Mouse (Mus musculus): ENCODE results near the gene Gm20538. TPM values are rescaled to one million over a fixed set of nuclear protein-coding genes. Genes with fewer than 3 reads are reported as not detected.

Gm20538 gene
- polyA plus RNA-seq, 1 experiment from 2014 or later, result not detected

DNA sequence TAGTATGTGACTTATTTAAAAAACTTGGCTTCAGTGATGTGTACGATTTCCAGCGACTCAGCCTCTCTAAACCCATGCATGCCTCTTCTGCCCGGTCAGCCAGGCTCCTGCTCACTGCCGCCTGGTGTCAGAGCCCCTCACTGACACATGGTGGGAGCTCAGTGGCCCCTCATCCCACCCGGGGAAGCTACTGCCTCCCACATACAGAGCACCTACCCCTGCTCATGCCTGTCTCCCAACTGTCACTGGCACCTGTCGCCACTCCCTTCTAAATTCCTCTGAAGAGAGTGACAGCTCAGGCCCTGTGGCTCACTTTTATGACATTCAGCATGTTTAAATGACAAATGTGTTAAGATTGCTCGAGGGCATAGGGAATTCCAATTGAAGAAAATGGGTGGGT lies 23.6 kb upstream of the Gm20538 start:
- H3K36me3 ChIP-seq (ENCODE audit: control insufficient read depth, insufficient read depth, low read length), result peaks cover 16% of the 10 kb centered on the region

DNA sequence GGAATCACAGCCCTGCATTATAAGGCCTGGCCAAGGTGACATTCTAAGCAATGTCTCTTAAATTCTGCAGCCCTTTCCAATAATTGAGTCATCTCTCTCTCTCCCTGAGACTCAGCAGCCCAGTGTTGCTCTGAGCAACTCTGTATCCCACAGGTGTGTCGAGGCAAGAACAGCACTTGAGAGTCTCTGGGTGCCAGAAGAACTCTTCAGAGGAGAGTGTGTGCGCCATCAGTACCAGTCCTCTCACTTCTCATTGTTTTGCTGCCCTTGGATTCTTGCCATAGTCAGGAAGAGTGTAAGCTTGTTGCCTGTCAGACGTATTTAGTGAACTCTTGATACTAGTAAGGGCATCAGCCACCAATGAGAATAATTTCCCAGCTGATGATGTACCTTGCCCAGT lies 15.1 kb upstream of the Gm20538 start:
- Histone ChIP-seq H3K36me3 (ENCODE audit: control insufficient read depth, insufficient read depth, low read length) (peaks cover 64% of the 10 kb centered on the region), H3K4me1 (replicated peaks; ENCODE audit: control insufficient read depth, insufficient read depth, low read length) (peaks cover 10% of the 10 kb centered on the region), H3K4me2 (ENCODE audit: low read depth, low read length) (no peak overlapping the region), H3K27me3 (ENCODE audit: control insufficient read depth, insufficient read depth, low read depth, low read length) (no peaks in the 10 kb centered on the region), H3K4me3 (ENCODE audit: low read length) (no peak overlapping the region), H3K9ac (ENCODE audit: low read length) (no peak overlapping the region), H3K9me3 (ENCODE audit: control insufficient read depth, low read length) (no peaks in the 10 kb centered on the region), H3K27ac (ENCODE audit: low read length) (no peak overlapping the region)
- no peak for ATAC-seq (ENCODE audit: low read depth)
- 62% methylated on average over 3 of the region's 3 CpGs for WGBS

More for the DNA sequence above, 23.6 kb upstream of the Gm20538 start:
- WGBS, result 71% methylated on average over 7 of the region's 7 CpGs
- H3K4me2 ChIP-seq (ENCODE audit: low read depth, low read length), result no peak overlapping the region
- no peak for ATAC-seq (ENCODE audit: low read depth)
- no peaks in the 10 kb centered on the region; the same call in 1 of the 2 replicates for H3K4me1 ChIP-seq (replicated peaks; ENCODE audit: control insufficient read depth, insufficient read depth, low read length)
- no peak overlapping the region for H3K4me3 ChIP-seq (ENCODE audit: low read length)
- no peaks in the 10 kb centered on the region for H3K27me3 ChIP-seq (ENCODE audit: control insufficient read depth, insufficient read depth, low read depth, low read length)
- no peak overlapping the region for H3K27ac ChIP-seq (ENCODE audit: low read length)
- H3K9me3 ChIP-seq (ENCODE audit: control insufficient read depth, low read length), result no peaks in the 10 kb centered on the region
- no peak overlapping the region for H3K9ac ChIP-seq (ENCODE audit: low read length)

DNA sequence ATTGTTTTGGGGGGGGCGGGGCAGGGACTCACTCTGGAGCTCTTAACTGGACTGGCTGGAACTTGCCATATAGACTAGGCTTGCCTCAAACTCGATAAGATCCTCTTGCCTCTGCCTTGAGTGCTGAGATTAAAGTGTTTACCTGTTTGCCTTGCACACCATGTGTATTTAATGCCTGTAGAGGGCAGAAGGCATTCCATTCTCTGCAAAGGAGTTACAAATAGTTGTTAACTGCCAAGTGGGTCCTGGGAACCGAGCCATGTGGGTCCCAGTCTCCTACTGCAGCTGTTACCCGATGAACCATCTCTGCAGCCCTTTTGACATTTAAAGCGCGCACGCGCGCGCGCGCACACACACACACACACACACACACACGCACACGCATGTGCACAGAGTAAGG lies 11.4 kb upstream of the Gm20538 start:
- Histone ChIP-seq H3K27ac (ENCODE audit: low read length) (no peak overlapping the region), H3K4me3 (ENCODE audit: low read length) (no peak overlapping the region), H3K36me3 (ENCODE audit: control insufficient read depth, insufficient read depth, low read length) (peaks cover 31% of the 10 kb centered on the region), H3K4me1 (replicated peaks; ENCODE audit: control insufficient read depth, insufficient read depth, low read length) (peaks cover 10% of the 10 kb centered on the region), H3K9ac (ENCODE audit: low read length) (no peak overlapping the region), H3K4me2 (ENCODE audit: low read depth, low read length) (peak overlapping the region; percentile 91; the same call in 1 of the 2 replicates), H3K27me3 (ENCODE audit: control insufficient read depth, insufficient read depth, low read depth, low read length) (no peaks in the 10 kb centered on the region; the same call in 1 of the 2 replicates), H3K9me3 (ENCODE audit: control insufficient read depth, low read length) (no peaks in the 10 kb centered on the region)
- ATAC-seq (ENCODE audit: low read depth), result no peak
- 82% methylated on average over 14 of the region's 14 CpGs for WGBS

DNA sequence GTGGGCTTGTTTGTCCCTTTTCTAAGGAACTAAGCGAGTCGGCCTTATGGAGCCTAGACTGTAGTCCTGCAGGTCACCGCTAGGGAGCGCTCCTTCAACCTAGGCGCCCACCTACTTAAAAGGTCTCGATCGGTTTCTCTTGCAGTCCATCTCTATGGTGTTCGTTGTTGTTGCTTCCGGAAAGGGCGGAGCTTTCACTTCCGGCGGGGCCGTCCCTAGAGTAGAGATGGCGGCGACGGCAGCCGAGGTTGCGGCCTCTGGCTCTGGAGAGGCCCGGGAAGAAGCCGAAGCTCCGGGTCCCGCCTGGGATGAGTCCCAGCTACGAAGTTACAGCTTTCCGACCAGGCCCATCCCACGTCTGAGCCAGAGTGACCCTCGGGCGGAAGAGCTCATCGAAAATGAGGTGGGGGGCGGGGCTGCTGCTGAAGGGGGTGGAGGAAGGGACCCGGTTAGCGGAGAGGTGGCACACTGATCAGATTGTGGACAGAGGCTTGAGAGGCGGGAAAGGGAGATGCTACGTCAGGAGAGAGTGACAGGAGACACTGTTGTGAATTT lies 10.1 kb upstream of the Gm20538 start, which contains the start of gene Hif1an:
Hif1an (plus strand) TSS at position 199 of the 555 bp plus-strand sequence.
- no peaks in the 10 kb centered on the region; the same call in 1 of the 2 replicates for H3K27me3 ChIP-seq (ENCODE audit: control insufficient read depth, insufficient read depth, low read depth, low read length)
- peaks cover 23% of the 10 kb centered on the region for H3K36me3 ChIP-seq (ENCODE audit: control insufficient read depth, insufficient read depth, low read length)
- under 1% methylated on average over 33 of the region's 33 CpGs for WGBS
- peaks cover 10% of the 10 kb centered on the region for H3K4me1 ChIP-seq (replicated peaks; ENCODE audit: control insufficient read depth, insufficient read depth, low read length)
- H3K9me3 ChIP-seq (ENCODE audit: control insufficient read depth, low read length), result no peaks in the 10 kb centered on the region
- H3K4me3 ChIP-seq (ENCODE audit: low read length), result peak within 1 kb of the TSS; percentile 73
- peak within 1 kb of the TSS; percentile 78 for H3K9ac ChIP-seq (ENCODE audit: low read length)
- peak within 1 kb of the TSS; percentile 69 for H3K27ac ChIP-seq (ENCODE audit: low read length)
- ATAC-seq (ENCODE audit: low read depth), result peak; percentile 99
- peak within 1 kb of the TSS; percentile 91 for H3K4me2 ChIP-seq (ENCODE audit: low read depth, low read length)

DNA sequence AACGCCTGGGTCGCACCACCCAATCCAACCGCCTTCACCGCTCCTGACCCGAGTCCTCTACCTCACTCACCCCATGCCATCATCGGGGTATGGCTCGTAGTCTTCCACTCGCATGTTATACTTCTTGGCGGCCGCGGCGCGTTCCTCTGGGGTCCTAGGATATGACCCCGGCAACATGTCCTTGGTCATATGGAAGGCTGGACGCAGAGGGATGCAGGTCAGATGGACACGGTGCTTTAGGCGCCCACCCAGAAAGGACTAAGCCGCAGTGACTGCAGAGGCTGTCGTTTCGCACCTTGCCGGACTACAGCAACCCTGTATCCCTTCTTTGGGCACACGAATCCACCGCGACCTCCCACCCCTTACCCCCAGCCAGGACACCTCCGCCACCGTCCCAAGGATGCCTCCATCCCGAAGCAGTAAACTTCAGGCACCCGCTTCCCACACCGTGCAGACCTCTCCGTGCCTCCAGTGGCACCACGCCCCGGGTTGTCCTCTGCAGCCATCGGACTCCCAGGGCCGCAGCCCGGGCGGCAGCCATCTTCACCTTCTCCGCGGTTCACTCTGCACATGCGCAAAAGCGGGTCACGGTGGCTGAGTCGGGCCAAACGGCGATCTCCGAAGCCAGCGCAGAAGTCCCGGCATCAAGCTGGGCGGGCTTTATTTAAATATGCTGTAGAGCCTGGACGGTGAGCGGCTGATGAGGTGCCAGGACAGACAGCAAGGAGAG lies 2.4 kb upstream of the Gm20538 start, which contains the start of gene Ndufb8:
Ndufb8 (minus strand) TSS at position 580 of the 730 bp plus-strand sequence.
- H3K4me3 ChIP-seq (ENCODE audit: low read length), result peak within 1 kb of the TSS; percentile 91
- under 1% methylated on average over 50 of the region's 50 CpGs for WGBS
- peak; percentile 95 for ATAC-seq (ENCODE audit: low read depth)
- H3K36me3 ChIP-seq (ENCODE audit: control insufficient read depth, insufficient read depth, low read length), result peaks cover 20% of the 10 kb centered on the region
- H3K9me3 ChIP-seq (ENCODE audit: control insufficient read depth, low read length), result no peaks in the 10 kb centered on the region
- H3K9ac ChIP-seq (ENCODE audit: low read length), result peak within 1 kb of the TSS; percentile 93
- H3K4me2 ChIP-seq (ENCODE audit: low read depth, low read length), result peak within 1 kb of the TSS; percentile 95
- peak within 1 kb of the TSS; percentile 47; the same call in 1 of the 2 replicates for H3K27ac ChIP-seq (ENCODE audit: low read length)
- H3K4me1 ChIP-seq (replicated peaks; ENCODE audit: control insufficient read depth, insufficient read depth, low read length), result peaks cover 6% of the 10 kb centered on the region
- H3K27me3 ChIP-seq (ENCODE audit: control insufficient read depth, insufficient read depth, low read depth, low read length), result no peaks in the 10 kb centered on the region; the same call in 1 of the 2 replicates

DNA sequence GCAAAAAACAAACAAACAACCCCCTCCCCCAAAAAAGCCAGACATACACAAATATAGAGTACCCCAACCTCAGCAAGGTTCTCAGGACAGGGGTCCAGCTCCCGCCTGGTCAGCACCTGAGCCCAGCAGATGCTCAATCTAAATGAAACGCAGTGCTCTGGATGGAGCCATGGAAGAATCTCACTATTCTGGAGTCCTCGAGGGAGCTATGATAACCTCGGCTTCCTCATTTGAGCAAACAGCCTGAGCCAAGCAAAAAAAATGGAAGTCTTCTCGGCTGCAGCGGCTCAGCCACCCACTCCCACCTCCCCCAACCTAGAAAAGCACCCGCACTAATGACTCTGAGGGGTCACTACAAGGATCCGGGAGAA lies 1.8 kb upstream of the Gm20538 start:
- no peaks in the 10 kb centered on the region for H3K9me3 ChIP-seq (ENCODE audit: control insufficient read depth, low read length)
- H3K4me2 ChIP-seq (ENCODE audit: low read depth, low read length), result peak overlapping the region; percentile 95
- no peak; the same call in 1 of the 2 replicates for ATAC-seq (ENCODE audit: low read depth)
- peaks cover 6% of the 10 kb centered on the region for H3K4me1 ChIP-seq (replicated peaks; ENCODE audit: control insufficient read depth, insufficient read depth, low read length)
- peak overlapping the region; percentile 47; the same call in 1 of the 2 replicates for H3K27ac ChIP-seq (ENCODE audit: low read length)
- under 1% methylated on average over 8 of the region's 8 CpGs for WGBS
- peaks cover 25% of the 10 kb centered on the region for H3K36me3 ChIP-seq (ENCODE audit: control insufficient read depth, insufficient read depth, low read length)
- peak overlapping the region; percentile 93 for H3K9ac ChIP-seq (ENCODE audit: low read length)
- no peaks in the 10 kb centered on the region; the same call in 1 of the 2 replicates for H3K27me3 ChIP-seq (ENCODE audit: control insufficient read depth, insufficient read depth, low read depth, low read length)
- H3K4me3 ChIP-seq (ENCODE audit: low read length), result peak overlapping the region; percentile 91

DNA sequence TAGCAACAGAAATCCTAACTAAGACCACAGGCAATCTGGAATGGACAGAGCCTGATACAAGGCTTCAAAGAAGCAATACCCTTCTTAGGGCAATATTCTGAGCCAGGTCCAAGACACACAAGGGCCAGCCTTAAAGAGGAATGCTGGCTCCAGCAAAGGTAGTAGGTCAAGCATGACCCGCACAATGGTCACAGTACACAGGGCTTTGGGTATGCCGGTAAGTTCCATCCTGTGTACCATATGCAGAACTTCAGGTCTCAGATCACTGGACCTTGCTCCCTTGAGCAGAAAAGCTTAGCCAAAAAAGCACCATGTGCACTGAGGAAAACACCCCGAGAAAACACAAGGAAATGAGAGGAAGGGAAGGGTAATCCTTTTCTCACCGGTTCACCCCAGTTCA lies 655 bp upstream of the Gm20538 start:
- Histone ChIP-seq H3K9ac (ENCODE audit: low read length) (no peak overlapping the region), H3K27ac (ENCODE audit: low read length) (no peak overlapping the region), H3K27me3 (ENCODE audit: control insufficient read depth, insufficient read depth, low read depth, low read length) (no peaks in the 10 kb centered on the region; the same call in 1 of the 2 replicates), H3K4me1 (replicated peaks; ENCODE audit: control insufficient read depth, insufficient read depth, low read length) (peaks cover 6% of the 10 kb centered on the region), H3K36me3 (ENCODE audit: control insufficient read depth, insufficient read depth, low read length) (peaks cover 36% of the 10 kb centered on the region), H3K9me3 (ENCODE audit: control insufficient read depth, low read length) (no peaks in the 10 kb centered on the region), H3K4me3 (ENCODE audit: low read length) (no peak overlapping the region), H3K4me2 (ENCODE audit: low read depth, low read length) (no peak overlapping the region)
- 98% methylated on average over 4 of the region's 4 CpGs for WGBS
- ATAC-seq (ENCODE audit: low read depth), result no peak

DNA sequence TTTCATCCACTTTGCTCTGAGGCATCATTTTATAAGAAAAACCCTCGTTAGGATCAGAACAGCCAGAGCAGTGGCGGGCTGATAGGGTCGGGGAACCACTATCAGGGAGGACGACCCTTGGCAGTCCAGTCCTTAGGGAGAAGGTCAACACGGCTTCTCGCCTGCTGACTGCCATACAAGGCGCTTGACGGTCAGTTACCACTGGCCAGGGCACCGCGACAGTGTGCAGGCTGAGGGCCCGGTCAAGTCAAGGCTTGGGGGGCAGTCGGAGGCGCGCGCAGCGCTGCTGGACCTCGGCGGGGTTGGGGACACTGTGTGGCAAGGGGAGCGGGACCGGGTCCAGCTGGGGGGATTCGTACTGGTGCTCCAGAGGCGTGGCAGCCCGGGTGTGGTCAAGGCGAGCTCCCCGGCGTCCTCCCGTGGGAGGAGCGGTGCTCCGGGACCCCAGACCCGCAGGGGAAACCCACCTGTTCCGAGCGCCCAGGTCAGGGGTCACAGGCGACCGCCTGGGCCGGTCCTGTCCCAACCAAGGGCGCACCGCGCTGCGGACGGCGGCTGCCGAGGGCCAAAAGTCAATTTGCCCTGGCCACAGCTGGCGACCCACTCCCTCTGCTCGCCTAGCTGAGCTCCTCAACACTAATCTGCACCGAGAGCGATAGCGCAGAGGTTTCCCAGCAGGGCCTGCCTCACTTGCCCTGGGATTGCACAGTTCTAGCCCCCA lies 7.2 kb downstream of the Gm20538 start, which contains the start of gene Sec31b:
Sec31b (minus strand) TSS at position 544 of the 721 bp plus-strand sequence.
- ATAC-seq (ENCODE audit: low read depth), result peak; percentile 65; the same call in 1 of the 2 replicates
- no peaks in the 10 kb centered on the region; the same call in 1 of the 2 replicates for H3K27me3 ChIP-seq (ENCODE audit: control insufficient read depth, insufficient read depth, low read depth, low read length)
- peaks cover 4% of the 10 kb centered on the region for H3K9me3 ChIP-seq (ENCODE audit: control insufficient read depth, low read length)
- peak within 1 kb of the TSS; percentile 59 for H3K4me3 ChIP-seq (ENCODE audit: low read length)
- 0 out of 2 replicates have a peak, but pooled peaks cover 5% of the 10 kb centered on the region for H3K4me1 ChIP-seq (replicated peaks; ENCODE audit: control insufficient read depth, insufficient read depth, low read length)
- peaks cover 23% of the 10 kb centered on the region for H3K36me3 ChIP-seq (ENCODE audit: control insufficient read depth, insufficient read depth, low read length)
- WGBS, result 1% methylated on average over 47 of the region's 47 CpGs
- peak within 1 kb of the TSS; percentile 69 for H3K9ac ChIP-seq (ENCODE audit: low read length)
- H3K27ac ChIP-seq (ENCODE audit: low read length), result no peak within 1 kb of the TSS
- peak within 1 kb of the TSS; percentile 91 for H3K4me2 ChIP-seq (ENCODE audit: low read depth, low read length)

All from lung, embryonic 16.5 days (tissue).